Mouse (Mus musculus): ENCODE measurements around the gene Dnttip1.

GRCm38 (mm10) chr2:164734839-164735238 lies 10.9 kb upstream of the Dnttip1 start:
- no peak for TF ChIP-seq CTCF (IDR thresholded peaks at IDR 0.05; ENCODE audit: control insufficient read depth, insufficient read depth, insufficient replicate concordance, low read depth, low read length)
- no peak for TF ChIP-seq POLR2A (IDR thresholded peaks at IDR 0.05; ENCODE audit: control insufficient read depth, low read depth, low read length)
